Mouse (Mus musculus): ENCODE measurements around the gene Ints3. TPM values are rescaled to one million over a fixed set of nuclear protein-coding genes. Genes with fewer than 3 reads are reported as not detected.

Gene Ints3
- polyA plus RNA-seq, 1 experiment from 2014 or later = 19.8 TPM

DNA sequence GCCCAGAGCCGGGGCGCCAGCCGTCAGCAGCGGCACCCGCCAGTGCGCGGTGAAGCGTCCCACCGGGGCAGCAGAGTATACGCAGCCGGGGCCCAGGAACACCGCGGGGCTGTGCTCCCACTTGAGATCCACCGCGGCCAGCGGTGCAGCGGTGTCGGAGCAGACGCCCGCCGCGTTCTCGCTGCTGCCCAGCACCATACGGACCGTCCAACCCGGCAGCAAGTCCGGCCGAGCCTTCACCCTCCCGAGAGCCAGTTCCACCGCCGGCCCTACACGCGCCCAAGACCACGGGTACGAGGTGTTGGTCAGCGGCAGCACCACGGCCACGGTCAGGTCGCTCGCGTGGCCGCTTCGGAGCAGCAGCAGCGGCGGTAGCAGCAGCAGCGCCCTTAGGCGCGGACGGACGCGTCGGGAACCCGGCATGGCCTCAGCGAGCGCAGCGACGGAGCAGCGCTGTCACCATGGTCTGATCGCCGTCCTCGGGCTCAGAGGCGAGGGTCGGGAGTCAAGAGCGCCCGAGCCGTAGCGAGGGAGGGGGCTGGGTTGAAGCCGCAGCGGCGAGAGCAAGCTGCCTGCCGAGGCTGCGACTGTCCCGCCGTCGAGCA is 31.8 kb upstream of the Ints3 start:
- Histone ChIP-seq H3K27me3 (ENCODE audit: control insufficient read depth, insufficient read depth, low read length) (peaks cover 19% of the 10 kb centered on the region), H3K9ac (ENCODE audit: low read length) (peak overlapping the region; percentile 80), H3K4me3 (ENCODE audit: low read length) (peak overlapping the region; percentile 63), H3K9me3 (replicated peaks; ENCODE audit: control insufficient read depth, low read length) (0 out of 2 replicates have a peak, but pooled peaks cover 3% of the 10 kb centered on the region), H3K36me3 (ENCODE audit: control insufficient read depth, insufficient read depth) (no peaks in the 10 kb centered on the region), H3K4me2 (ENCODE audit: low read depth, low read length) (peak overlapping the region; percentile 68), H3K4me1 (ENCODE audit: control insufficient read depth, insufficient read depth, low read length) (0 out of 2 replicates have a peak, but pooled peaks cover 3% of the 10 kb centered on the region), H3K27ac (ENCODE audit: low read length) (peak overlapping the region; percentile 20; the same call in 1 of the 2 replicates)
- WGBS = 1% methylated on average over 75 of the region's 75 CpGs
- peak; percentile 24; the same call in 1 of the 2 replicates for ATAC-seq (replicated peaks; ENCODE audit: extremely low read depth, insufficient read depth, low FRiP score)

DNA sequence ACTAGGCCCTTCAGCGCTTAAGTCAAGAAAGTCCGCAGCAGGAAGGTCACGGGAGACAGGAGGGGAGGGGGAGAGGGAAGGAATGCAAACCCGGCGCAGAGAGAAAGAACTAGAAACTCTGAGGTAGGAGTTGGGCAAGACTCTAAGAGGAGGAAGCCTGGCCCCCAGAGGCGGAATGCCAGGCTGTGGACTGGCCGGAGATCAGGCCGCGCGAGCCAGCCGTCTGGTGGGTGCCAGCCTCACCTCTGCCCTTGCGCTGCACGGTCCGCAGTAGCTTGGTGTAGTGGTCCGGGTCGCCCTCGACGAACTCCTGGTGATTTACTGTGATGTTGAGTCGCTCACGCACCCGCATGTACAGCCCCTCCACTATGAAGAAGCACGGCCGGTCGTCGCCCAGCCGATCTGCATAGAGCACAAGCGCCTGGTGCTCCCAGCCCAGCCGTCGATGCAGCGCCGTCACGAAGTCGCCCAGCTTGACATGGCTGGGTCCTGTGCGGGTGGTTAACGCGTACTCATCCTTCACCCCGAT is 31.2 kb upstream of the Ints3 start:
- WGBS = 13% methylated on average over 37 of the region's 37 CpGs
- no peak overlapping the region; the same call in 1 of the 2 replicates for H3K27ac ChIP-seq (ENCODE audit: low read length)

DNA sequence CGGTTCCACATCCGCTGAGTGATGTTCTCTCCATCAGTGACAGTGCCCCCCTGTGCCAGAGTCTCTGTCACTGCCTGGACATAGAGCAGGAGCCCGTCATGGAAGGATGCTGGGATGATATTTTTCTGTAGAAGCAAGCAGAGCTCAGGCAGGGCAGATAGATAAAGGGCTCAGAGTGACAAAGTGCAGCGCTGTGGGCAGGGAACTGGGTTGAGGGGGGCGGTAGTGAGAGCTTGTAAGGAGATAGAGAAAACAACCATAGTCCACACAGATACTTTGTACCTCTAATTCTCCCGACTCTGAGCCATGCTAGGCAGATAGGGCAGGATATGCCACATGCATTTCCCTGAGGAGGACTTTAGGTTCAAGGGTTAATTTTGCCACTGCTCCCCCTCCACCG is 29.2 kb upstream of the Ints3 start:
- Histone ChIP-seq H3K4me3 (ENCODE audit: low read length) (no peak overlapping the region), H3K4me2 (ENCODE audit: low read depth, low read length) (peak overlapping the region; percentile 68; the same call in 1 of the 2 replicates), H3K27ac (ENCODE audit: low read length) (no peak overlapping the region), H3K4me1 (ENCODE audit: control insufficient read depth, insufficient read depth, low read length) (0 out of 2 replicates have a peak, but pooled peaks cover 3% of the 10 kb centered on the region), H3K9me3 (replicated peaks; ENCODE audit: control insufficient read depth, low read length) (0 out of 2 replicates have a peak, but pooled peaks cover 2% of the 10 kb centered on the region), H3K27me3 (ENCODE audit: control insufficient read depth, insufficient read depth, low read length) (peaks cover 19% of the 10 kb centered on the region), H3K9ac (ENCODE audit: low read length) (no peak overlapping the region; the same call in 1 of the 2 replicates), H3K36me3 (ENCODE audit: control insufficient read depth, insufficient read depth) (no peaks in the 10 kb centered on the region)
- 31% methylated on average over 7 of the region's 7 CpGs for WGBS
- no peak for ATAC-seq (replicated peaks; ENCODE audit: extremely low read depth, insufficient read depth, low FRiP score)

More for the DNA sequence above, 31.2 kb upstream of the Ints3 start:
- Histone ChIP-seq H3K9me3 (replicated peaks; ENCODE audit: control insufficient read depth, low read length) (0 out of 2 replicates have a peak, but pooled peaks cover 3% of the 10 kb centered on the region), H3K4me1 (ENCODE audit: control insufficient read depth, insufficient read depth, low read length) (0 out of 2 replicates have a peak, but pooled peaks cover 3% of the 10 kb centered on the region), H3K4me2 (ENCODE audit: low read depth, low read length) (peak overlapping the region; percentile 68), H3K36me3 (ENCODE audit: control insufficient read depth, insufficient read depth) (no peaks in the 10 kb centered on the region), H3K4me3 (ENCODE audit: low read length) (peak overlapping the region; percentile 63), H3K27me3 (ENCODE audit: control insufficient read depth, insufficient read depth, low read length) (peaks cover 19% of the 10 kb centered on the region), H3K9ac (ENCODE audit: low read length) (peak overlapping the region; percentile 80)
- ATAC-seq (replicated peaks; ENCODE audit: extremely low read depth, insufficient read depth, low FRiP score) = 0 out of 2 replicates have a peak, but pooled peaks have one; percentile 17

DNA sequence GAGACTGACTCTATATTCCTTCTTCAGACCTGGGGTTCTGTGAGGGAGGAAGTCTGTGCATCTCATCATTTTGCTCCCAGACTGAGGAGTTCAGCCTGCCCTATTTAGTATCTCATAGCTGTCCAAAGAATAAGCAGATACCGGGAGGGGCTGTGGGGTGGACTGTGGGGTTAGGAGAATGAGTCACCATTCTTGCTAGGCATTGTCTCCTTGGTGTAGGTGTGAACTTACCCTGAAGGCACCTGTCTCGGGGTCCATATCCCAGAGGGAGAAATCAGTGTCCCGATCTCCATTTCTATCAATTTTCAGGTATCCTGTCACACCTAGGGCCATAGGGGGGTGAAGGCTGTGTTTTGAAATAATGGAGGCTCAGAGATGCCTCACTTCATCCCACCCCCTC is 28.5 kb upstream of the Ints3 start:
- no peak for ATAC-seq (replicated peaks; ENCODE audit: extremely low read depth, insufficient read depth, low FRiP score)
- peaks cover 19% of the 10 kb centered on the region for H3K27me3 ChIP-seq (ENCODE audit: control insufficient read depth, insufficient read depth, low read length)
- H3K36me3 ChIP-seq (ENCODE audit: control insufficient read depth, insufficient read depth) = no peaks in the 10 kb centered on the region
- H3K4me2 ChIP-seq (ENCODE audit: low read depth, low read length) = no peak overlapping the region
- H3K9me3 ChIP-seq (replicated peaks; ENCODE audit: control insufficient read depth, low read length) = no peaks in the 10 kb centered on the region
- WGBS = 79% methylated on average over 3 of the region's 3 CpGs
- H3K9ac ChIP-seq (ENCODE audit: low read length) = no peak overlapping the region
- H3K4me3 ChIP-seq (ENCODE audit: low read length) = no peak overlapping the region
- no peak overlapping the region for H3K27ac ChIP-seq (ENCODE audit: low read length)
- H3K4me1 ChIP-seq (ENCODE audit: control insufficient read depth, insufficient read depth, low read length) = 0 out of 2 replicates have a peak, but pooled peaks cover 3% of the 10 kb centered on the region

DNA sequence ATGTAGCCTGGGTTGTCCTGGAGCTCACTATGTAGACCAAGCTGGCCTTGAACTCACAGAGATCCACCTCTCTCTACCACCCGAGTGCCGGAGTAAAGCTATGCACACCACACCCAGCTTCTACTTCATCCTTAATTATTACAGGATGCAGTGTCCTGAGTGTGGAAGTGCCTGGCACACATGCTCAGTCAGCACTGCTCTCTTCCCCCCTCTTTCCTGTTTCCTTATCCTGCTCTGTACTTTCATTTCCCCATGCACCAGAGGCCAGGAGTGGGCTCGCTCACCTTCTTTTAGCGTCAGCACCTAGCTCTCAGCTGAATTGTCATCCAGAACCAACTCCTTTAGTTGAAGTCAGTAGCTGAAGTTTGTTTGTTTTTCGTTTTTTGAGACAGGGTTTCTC is 26.9 kb upstream of the Ints3 start:
- Histone ChIP-seq H3K27me3 (ENCODE audit: control insufficient read depth, insufficient read depth, low read length) (peaks cover 17% of the 10 kb centered on the region), H3K4me3 (ENCODE audit: low read length) (no peak overlapping the region), H3K4me2 (ENCODE audit: low read depth, low read length) (no peak overlapping the region), H3K27ac (ENCODE audit: low read length) (no peak overlapping the region), H3K4me1 (ENCODE audit: control insufficient read depth, insufficient read depth, low read length) (0 out of 2 replicates have a peak, but pooled peaks cover 3% of the 10 kb centered on the region), H3K9me3 (replicated peaks; ENCODE audit: control insufficient read depth, low read length) (no peaks in the 10 kb centered on the region), H3K9ac (ENCODE audit: low read length) (no peak overlapping the region), H3K36me3 (ENCODE audit: control insufficient read depth, insufficient read depth) (no peaks in the 10 kb centered on the region)
- no peak for ATAC-seq (replicated peaks; ENCODE audit: extremely low read depth, insufficient read depth, low FRiP score)
- 64% methylated on average over 5 of the region's 5 CpGs for WGBS

DNA sequence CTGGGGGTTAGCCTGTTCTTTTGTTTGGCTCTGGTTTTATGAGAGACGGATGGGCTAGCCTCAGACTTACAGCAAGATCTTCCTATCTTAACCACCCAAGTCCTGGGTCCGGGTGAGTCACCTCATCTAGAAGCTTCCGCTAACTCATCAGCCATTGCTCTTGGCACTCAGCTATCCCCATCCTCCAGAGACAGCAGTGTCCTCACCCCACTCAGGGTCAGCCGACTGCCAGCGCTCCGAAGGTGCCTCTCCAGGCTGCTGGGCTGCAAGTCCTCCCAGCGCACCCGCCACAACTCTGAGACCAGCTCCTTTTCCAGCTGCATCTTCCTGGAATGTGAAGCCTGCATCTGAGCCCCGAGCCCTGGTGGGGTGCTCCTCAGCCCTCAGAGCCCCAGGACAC is 26.3 kb upstream of the Ints3 start:
- Histone ChIP-seq H3K27ac (ENCODE audit: low read length) (no peak overlapping the region), H3K27me3 (ENCODE audit: control insufficient read depth, insufficient read depth, low read length) (peaks cover 14% of the 10 kb centered on the region), H3K9ac (ENCODE audit: low read length) (no peak overlapping the region), H3K9me3 (replicated peaks; ENCODE audit: control insufficient read depth, low read length) (no peaks in the 10 kb centered on the region), H3K36me3 (ENCODE audit: control insufficient read depth, insufficient read depth) (no peaks in the 10 kb centered on the region), H3K4me2 (ENCODE audit: low read depth, low read length) (no peak overlapping the region), H3K4me3 (ENCODE audit: low read length) (no peak overlapping the region), H3K4me1 (ENCODE audit: control insufficient read depth, insufficient read depth, low read length) (no peaks in the 10 kb centered on the region)
- ATAC-seq (replicated peaks; ENCODE audit: extremely low read depth, insufficient read depth, low FRiP score) = no peak
- WGBS = 75% methylated on average over 9 of the region's 9 CpGs

DNA sequence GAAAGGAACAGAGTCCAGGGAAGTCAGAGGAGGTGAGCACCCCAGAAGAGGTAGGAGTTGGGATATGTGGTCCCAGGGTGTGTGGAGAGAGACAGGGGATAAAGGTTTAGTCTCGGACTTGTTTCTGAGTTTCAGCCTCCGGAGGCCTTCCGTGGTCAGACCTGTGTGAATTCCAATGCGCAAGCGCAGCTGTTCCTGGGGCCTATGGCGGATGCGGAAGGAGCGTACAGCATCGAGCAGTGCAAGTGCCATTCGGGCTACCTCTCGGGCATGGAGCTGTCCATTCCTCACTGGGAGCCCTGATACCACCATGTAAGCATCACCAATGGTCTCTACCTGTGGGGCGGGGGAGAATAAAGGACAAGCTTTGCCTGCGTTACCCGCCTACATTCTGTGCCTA is 21.5 kb upstream of the Ints3 start:
- H3K27ac ChIP-seq (ENCODE audit: low read length) = no peak overlapping the region
- no peak overlapping the region for H3K4me3 ChIP-seq (ENCODE audit: low read length)
- no peaks in the 10 kb centered on the region; the same call in 1 of the 2 replicates for H3K27me3 ChIP-seq (ENCODE audit: control insufficient read depth, insufficient read depth, low read length)
- WGBS = 86% methylated on average over 14 of the region's 14 CpGs
- H3K9ac ChIP-seq (ENCODE audit: low read length) = no peak overlapping the region
- H3K36me3 ChIP-seq (ENCODE audit: control insufficient read depth, insufficient read depth) = no peaks in the 10 kb centered on the region
- ATAC-seq (replicated peaks; ENCODE audit: extremely low read depth, insufficient read depth, low FRiP score) = no peak
- no peak overlapping the region for H3K4me2 ChIP-seq (ENCODE audit: low read depth, low read length)
- H3K9me3 ChIP-seq (replicated peaks; ENCODE audit: control insufficient read depth, low read length) = no peaks in the 10 kb centered on the region
- H3K4me1 ChIP-seq (ENCODE audit: control insufficient read depth, insufficient read depth, low read length) = peaks cover 3% of the 10 kb centered on the region; the same call in 1 of the 2 replicates

DNA sequence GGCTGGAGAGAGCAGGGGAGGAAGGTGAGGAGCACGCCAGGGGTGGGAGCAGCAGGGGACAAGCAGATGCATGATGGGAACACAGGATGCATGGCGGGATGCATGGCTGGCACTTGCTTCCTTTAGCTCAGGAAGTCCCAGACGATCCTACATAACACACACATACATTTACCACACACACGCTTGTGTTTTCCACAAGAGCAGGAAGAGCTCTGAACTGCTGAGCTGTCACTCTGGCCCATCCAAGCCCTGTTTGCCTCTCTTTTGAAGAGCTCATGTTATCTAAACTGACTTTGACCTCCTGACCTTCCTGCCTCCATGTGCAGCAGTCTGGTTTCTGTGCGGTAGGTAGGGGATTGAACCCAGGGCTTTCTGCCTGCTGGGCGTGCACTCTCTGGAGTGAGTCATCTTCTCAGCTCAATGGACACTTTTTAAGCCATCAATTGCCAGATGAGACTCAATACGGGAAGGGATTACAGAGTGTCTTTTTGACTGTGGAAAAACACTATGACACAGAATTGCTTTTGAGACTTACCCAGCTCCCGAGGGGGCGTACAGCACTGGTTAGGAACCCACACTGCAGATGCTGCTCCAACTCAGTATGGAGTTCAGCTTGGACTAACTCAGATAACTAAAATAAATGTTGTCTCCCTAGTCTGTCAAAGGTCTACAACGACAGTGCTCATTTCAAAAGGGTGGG is 18.1 kb upstream of the Ints3 start:
- Histone ChIP-seq H3K4me2 (ENCODE audit: low read depth, low read length) (peak overlapping the region; percentile 58), H3K4me1 (ENCODE audit: control insufficient read depth, insufficient read depth, low read length) (peaks cover 8% of the 10 kb centered on the region), H3K36me3 (ENCODE audit: control insufficient read depth, insufficient read depth) (no peaks in the 10 kb centered on the region), H3K27me3 (ENCODE audit: control insufficient read depth, insufficient read depth, low read length) (no peaks in the 10 kb centered on the region; the same call in 1 of the 2 replicates), H3K9ac (ENCODE audit: low read length) (peak overlapping the region; percentile 5; the same call in 1 of the 2 replicates), H3K27ac (ENCODE audit: low read length) (peak overlapping the region; percentile 48), H3K4me3 (ENCODE audit: low read length) (peak overlapping the region; percentile 37), H3K9me3 (replicated peaks; ENCODE audit: control insufficient read depth, low read length) (no peaks in the 10 kb centered on the region)
- ATAC-seq (replicated peaks; ENCODE audit: extremely low read depth, insufficient read depth, low FRiP score) = no peak
- 48% methylated on average over 10 of the region's 10 CpGs for WGBS

Measured in heart, embryonic 16.5 days (tissue).